Mouse (Mus musculus) activated CD4-positive, CD25-positive, alpha-beta regulatory T cell, adult 4 months (primary cell): ENCODE results near the gene Plxnb3. TPM values are rescaled to one million over a fixed set of nuclear protein-coding genes. Genes with fewer than 3 reads are reported as not detected.
"Not testable (repeated sequence)": the region's sequence is repeated elsewhere in the genome, so short reads cannot be mapped to it uniquely, and the experiment has no call there.

Experiments used
- ATAC-seq: one replicate; pipeline ENCODE4 v1.8.0; 2017
- polyA plus RNA-seq, 2 experiments: library from polyadenylated mRNA; unstranded; fragments of 100-300 nt; shearing (Covaris generic); gene quantifications; one replicate each; pipeline ENCODE4 v1.2.1; 2017

Plxnb3 gene
- polyA plus RNA-seq = not detected

GRCm38 (mm10) chrX:73756334-73757140 lies at the start of gene Plxnb3:
Gene Plxnb3, plus strand, starts transcription at chrX:73757090.
- ATAC-seq = no peak

DNA sequence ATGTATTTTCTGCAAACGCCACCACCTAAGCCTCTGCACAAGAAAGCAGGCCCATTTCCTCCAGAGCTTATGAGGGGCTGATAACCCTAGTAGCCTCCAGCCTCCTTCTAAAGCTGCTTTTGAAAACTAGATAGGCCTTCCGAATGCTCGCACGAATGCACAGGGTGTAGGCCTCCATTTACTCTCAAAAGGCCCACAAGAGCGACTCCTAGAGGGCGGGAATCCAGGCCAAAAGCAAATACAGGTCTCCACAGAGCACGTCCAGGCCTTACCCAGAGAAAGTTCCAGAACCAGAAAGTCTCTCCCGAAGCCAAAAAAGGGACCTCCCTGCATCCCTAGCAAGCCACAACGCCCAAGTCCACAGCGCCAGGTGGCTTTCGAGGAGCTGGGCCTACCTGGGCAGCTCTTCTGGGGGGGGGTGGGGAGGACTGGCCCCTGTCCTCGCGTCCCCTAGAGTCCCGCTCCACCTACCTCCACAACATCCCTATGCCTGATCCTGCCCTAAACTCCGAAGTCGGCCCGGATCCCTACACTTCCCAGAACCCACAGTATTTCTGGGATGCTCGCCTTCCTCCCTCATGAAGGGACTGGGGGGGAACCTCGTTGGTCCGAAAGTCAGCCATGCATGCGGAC lies 41.3 kb upstream of the Plxnb3 start:
- ATAC-seq = no peak

GRCm38 (mm10) chrX:73716109-73716661 lies 40.7 kb upstream of the Plxnb3 start, which contains the start of the genes Bcap31 and Abcd1:
Gene Bcap31, minus strand, starts transcription at chrX:73716175.
Gene Abcd1, plus strand, starts transcription at chrX:73716597.
- ATAC-seq = peak; percentile 86

GRCm38 (mm10) chrX:73716709-73717545 lies 40.0 kb upstream of the Plxnb3 start:
- no peak for ATAC-seq

DNA sequence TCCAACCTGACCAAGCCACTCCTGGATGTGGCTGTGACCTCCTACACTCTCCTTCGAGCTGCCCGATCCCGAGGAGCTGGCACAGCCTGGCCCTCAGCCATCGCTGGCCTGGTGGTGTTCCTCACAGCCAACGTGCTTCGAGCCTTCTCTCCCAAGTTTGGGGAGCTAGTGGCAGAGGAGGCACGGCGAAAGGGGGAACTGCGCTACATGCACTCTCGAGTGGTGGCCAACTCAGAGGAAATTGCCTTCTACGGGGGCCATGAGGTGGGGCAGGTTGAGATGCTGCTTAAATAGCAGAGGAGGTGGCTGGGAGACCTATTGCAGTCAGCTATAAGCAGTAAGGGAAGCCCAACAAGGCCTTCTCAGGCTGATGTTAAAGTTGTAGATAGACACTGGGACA lies 39.2 kb upstream of the Plxnb3 start:
- ATAC-seq = no peak

DNA sequence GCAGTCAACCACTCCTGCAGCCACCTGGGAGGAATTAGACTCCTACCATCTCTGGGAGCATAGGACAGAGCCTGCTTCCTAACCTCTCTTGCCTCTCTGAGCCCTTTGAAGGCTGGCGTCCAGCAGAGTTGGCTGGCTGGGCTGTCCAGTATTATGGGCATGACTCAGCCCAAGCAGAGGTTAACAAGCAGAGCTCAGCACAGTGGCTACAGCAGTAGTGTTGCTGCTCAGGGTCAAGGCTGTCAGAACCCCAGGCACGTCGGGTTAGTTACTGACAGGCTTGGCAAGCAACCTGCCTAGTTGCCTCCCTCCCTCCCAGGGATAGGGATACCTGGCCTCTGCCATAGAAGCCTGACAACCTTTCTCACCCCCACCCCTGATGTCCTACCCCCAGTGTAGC lies 38.6 kb upstream of the Plxnb3 start:
- ATAC-seq = no peak

GRCm38 (mm10) chrX:73718686-73719362 lies 38.1 kb upstream of the Plxnb3 start:
- ATAC-seq = peak; percentile 15

GRCm38 (mm10) chrX:73730908-73731307 lies 26.0 kb upstream of the Plxnb3 start:
- ATAC-seq = no peak

- ATAC-seq = no peak
Observed at GRCm38 (mm10) chrX:73738155-73738554, 18.7 kb upstream of the Plxnb3 start.

GRCm38 (mm10) chrX:73739151-73739550 lies 17.7 kb upstream of the Plxnb3 start:
- no peak for ATAC-seq

DNA sequence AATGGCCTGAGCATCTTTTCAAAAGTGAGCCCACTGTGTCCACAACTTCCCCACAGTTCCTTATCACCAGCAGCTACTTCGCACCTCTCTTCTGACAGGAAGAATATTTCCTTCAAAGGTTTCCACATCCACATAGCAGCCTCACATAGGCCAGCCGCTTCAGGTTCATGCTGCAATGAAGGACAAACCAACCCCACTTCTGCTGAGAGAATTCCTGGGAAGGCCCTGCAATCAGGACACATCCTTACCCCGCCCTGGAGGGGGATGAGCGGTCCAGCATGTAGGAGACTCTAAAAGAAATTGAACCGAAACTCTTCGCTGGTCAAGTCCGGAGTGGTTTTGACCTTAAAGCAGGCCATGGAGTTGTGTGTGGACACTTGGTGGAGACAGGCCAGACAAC lies 17.0 kb upstream of the Plxnb3 start:
- ATAC-seq = not testable (repeated sequence)

GRCm38 (mm10) chrX:73744774-73745481 lies 12.0 kb upstream of the Plxnb3 start:
- ATAC-seq = no peak

GRCm38 (mm10) chrX:73748977-73749376 lies 7.9 kb upstream of the Plxnb3 start:
- no peak for ATAC-seq

DNA sequence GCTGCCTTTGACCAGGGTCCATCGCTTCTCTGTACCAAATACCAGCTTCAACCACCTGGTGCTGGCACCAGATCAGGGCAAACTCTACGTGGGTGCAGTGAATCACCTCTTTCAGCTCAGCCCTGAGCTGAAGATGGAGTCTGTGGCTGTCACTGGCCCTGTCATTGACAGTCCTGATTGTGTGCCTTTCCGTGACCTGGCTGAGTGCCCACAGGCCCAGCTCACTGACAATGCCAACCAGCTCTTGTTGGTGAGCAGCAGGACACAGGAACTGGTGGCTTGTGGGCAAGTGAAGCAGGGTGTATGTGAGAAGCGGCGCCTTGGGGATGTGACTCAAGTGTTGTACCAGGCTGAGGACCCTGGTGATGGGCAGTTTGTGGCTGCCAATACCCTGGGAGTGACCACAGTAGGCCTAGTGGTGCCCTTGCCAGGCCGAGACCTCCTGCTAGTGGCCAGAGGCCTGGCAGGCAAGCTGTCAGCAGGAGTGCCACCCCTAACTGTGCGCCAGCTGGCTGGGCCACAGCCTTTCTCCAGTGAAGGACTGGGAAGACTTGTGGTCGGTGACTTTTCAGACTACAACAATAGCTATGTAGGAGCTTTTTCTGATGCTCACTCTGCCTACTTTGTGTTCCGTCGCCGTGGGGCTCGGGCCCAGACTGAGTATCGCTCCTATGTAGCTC lies 1.9 kb downstream of the Plxnb3 start:
- no peak for ATAC-seq

DNA sequence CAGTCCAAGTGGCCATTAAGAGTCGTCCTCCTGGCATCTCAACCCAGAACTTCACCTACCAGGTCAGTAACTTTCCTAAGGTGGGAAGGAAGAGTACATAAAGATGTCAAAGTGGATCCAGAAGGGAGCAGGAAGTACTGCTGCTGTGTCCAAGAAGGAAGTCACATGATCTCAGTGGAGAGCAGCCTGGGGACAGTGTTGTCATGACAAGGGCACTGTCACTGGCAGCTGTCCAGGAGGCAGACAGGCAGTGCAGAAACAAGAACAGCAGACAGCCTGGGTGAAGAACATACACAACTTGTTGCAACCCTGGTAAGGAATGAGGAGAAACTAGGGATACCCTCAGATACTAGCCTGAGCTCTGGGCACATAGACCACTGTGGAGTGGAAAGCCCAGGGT lies 8.4 kb downstream of the Plxnb3 start:
- no peak for ATAC-seq

DNA sequence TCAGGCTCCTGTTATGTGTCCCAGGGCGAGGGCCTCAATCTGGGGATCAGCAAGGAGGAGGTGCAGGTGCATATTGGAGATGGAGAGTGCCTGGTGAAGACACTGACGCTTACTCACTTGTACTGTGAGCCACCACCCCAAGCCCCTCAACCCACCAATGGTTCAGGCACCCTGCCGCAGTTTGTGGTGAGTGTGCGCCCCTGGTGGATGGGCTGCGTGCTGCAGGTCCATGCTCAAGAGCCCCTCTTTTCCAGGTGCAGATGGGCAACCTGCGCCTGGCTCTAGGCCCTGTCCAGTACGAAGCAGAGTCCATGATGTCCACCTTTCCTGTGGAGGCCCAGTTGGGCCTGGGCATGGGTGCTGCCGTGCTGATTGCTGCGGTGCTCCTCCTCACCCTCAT lies 10.4 kb downstream of the Plxnb3 start:
- no peak for ATAC-seq

DNA sequence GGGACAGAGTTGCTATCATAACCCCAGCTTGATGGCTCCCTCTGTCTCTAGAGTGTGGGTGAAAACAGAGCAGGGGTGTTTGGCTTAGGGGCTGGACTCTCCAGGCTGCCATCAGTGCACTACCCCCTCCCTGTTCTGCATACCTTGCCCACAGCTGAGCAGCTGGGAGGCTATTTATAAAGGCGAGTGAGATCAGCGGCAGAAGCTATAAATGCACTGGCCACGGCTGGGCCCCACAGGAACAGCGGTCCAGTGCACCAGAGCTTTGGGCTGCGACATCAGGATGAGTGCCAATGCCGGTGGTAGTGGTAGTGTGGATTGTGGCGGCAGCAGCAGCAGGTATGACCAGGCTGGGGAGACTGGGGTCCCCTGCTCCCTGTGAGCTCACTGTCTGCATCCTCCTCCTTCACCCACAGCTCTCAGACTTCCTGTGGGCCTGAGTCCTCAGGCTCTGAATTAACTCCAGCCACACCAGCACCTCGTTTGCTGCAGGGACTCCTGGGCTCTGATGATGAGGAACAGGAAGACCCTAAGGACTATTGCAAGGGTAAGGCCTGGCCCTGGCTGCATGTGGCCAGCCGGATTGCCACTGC lies 17.4 kb downstream of the Plxnb3 start, which contains the start of gene Srpk3:
Srpk3 (plus strand) TSS at position 238 of the 593 bp plus-strand sequence.
- no peak for ATAC-seq

DNA sequence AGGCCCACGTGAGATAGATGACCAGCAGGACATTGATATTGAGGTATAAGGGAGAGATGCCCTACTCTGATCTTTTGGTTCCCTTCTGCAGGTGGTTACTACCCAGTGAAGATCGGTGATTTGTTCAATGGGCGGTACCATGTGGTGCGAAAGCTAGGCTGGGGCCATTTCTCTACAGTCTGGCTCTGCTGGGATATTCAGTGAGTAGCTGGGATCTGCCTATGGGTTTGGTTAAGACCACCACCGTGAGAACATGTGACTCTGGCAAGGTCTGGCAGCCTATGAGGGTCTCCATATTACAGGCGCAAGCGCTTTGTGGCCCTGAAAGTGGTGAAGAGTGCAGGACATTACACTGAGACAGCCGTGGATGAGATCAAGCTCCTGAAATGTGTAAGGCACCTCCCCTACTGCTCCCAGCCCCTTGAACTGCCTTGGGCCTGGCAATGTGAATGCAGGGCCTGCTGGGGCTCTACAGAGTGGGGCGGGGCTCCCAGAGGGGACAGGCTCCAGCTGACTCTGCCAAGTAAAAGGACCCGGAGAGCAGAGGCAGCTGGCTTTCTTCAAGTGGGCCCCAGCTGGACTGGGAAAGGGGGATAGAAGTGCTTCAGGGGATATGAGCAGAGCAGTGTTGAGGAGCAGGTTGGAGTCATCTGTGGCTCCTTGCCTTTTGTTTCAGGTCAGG lies 18.1 kb downstream of the Plxnb3 start:
- no peak for ATAC-seq

- ATAC-seq = no peak
Observed at GRCm38 (mm10) chrX:73782227-73782626, 25.3 kb downstream of the Plxnb3 start.

DNA sequence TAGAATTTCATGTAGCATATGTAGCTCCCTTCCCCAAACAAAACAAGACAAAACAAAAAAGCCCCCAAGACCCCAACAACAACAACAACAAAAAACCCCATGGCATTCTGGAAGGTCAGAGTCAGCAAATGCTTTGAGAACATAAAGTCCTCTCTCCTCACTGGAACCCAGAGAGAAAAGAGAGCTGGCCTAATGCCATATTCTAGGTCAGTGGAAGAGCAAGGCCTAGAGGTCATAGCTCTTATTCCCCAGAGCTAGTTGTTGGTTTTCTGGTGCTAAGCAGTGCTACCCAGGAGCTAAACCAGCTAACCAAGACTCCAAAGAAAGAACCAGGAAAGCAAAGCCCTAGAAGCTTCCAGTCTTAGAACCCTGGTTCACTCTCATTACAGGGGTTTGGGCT lies 28.8 kb downstream of the Plxnb3 start:
- ATAC-seq = no peak
